Mouse (Mus musculus): ENCODE measurements around the gene Fam222b.

Fam222b gene

DNA sequence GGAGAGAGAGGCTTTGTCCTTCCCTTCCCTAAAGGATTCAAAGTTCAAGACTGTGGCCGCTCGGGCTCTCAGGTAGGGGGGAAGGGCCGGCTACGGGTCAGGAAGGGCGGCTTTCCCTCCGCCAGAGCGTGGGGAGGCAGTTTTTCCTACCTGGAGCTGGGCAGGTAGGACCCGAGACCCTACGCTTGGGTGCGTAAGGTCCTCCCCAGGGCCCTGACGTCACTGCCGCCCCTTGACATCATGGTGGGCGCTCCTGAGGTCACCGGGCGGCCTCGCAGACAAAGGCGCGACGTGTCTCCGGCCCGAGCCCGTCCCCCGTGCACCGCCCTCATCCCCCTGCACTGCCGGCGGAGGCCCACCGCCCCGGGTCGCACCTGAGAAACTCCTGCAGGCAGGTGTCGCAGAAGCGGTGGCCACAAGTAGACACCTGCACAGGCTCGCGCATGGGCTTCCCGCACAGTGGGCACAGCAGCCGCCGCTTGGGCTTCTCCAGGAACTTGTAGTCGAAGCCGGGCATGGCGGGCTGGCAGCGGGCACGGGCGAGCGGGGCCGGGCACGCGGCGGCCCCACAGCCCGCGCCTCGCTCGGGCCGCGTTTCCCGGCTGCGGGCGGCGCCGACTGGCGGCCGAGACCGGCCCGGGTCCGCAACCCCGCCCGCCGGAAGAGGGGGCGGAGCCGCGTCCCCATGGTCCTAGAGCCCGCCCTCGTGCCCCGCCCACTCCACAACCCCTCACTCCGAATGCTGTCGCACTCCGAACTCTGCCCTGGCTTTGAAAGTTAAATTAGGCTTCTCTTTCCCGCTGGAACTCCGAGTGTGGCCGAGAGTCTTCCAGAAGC is 70.7 kb downstream of the Fam222b start, which contains the start of gene Traf4:
Traf4 (minus strand) TSS at position 666 of the 837 bp plus-strand sequence.
- DNase-seq (ENCODE audit: low spot score): peak; percentile 73

DNA sequence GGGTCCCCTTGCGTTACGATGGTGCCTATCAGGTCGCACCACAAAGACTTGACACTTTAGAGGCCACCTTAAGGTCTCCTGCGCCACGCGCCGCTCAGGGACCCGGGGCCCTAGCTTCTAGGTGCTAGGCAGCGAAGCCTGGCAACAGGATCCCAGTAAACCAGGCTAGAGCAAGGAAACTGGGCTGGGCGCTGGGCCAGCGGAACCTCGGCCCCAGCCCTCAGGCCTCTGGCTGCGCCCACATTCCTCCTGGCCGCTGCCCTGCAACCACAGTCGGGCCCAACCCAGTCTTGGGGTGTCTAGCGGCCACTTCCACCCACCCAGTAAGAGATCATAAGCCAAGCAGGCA is 71.3 kb downstream of the Fam222b start:
- DNase-seq (ENCODE audit: low spot score): peak; percentile 56

DNA sequence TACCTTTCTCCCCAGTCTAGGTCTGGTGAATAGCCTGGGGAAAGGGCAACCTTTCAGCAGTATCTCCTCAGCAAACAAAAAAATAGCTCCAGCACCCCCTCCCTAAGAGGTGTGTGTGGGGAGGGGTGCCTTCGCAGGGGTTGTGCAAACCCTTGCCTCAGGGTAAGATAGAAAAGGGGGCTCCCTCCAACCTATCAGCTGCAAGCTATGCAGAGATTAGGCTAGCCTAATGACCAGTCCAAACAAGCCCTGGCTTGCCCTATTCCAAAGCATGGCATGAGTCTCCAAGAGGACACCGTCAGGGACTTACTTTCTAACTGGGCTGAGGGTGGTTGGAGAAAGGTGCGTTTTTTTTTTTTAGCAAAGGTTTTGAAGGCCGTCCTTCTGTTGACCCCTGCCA is 71.7 kb downstream of the Fam222b start:
- DNase-seq (ENCODE audit: low spot score): no peak

DNA sequence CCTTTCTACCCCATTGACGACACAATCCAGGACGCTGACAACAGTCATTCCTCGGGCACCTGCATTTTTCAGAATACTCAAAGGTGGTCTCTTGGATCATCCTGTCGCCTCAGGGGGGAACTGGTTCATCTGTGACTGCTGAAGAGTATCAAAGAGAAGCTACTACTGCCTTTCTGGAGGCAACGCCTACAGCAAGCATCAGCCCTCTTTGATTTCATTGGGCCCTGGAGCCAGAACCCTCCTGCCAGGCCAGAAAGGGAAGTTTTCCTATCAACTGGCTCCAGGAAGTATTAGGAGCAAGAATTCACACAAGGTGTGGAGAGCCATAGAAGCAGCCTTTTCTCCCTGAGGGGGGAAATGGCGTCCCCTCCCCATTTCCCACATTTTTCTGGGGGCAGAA is 72.2 kb downstream of the Fam222b start:
- no peak for DNase-seq (ENCODE audit: low spot score)

DNA sequence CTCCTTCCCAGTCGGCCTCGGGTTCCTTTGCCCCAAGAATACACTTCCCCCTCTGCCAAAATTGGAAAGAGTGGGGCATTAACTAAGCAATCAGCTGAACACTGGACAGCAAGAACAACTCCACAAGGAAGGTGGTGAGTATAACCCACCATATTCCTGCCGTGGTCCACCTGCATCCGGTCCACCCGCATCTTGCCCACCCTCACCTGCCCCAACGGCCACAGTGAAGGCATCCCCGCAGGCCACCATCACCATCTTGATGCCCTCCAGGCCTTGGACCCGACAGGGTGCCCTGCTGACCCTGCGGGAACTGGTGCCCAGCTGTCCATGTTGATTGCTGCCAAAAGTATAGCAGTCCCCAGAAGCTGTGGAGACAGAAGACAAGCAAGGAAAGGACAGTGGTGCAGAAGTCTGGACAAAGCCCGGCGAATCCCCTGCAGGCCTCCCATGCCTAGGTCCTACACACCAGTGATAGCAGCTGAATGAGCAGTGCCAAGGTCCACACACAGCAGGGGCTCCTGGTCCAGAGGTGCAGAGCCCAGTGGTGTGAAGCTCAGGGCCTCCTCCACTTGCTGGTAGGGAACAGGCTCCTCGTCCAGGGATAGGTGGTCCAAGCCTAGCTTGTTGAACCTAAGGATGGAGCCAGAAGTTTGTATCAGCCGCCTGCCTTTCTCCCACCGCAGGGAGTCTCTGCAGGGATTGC is 72.9 kb downstream of the Fam222b start:
- DNase-seq (ENCODE audit: low spot score): no peak

DNA sequence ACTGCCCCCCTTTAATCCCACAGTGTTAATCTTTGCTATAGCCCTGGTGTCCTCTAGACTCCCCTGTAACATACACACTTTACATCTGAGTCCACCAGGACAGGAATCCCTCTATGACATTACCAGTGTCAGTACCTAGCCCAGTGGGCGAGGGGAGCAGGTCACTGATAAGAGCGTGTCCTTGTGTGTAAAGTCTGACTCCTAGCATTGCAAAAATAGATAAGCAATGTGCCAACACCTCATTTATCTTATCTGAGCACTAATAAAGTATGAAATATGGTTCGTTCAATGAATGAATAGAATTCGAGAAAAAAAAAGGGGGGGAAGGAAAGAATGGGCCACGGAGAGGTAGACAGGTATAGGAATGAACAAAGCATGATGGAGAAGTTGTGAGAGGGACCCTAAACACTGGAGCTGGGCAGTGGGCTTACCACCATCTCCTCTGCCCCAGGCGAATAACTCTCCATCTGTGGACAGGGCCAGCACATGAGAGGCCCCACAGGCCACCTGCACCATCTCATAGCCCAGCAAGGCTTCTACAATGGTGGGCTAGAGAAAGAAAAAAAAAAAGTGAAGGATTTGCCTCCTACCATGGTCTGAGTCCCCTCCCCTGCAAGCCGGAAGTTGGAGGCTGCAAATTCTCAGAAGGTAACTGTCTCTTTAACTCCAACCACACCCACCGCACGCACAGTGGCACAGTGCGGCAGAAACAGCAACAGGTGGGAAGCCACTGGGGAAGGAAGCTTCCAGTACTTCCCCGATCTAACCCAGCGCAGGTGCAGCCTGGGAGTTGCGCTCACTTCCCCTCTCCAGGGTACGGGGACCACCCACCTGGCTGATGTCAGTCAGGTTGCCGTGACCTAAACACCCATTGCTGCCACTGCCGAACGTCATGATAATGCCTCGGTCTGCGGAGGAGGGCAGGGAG is 74.3 kb downstream of the Fam222b start:
- DNase-seq (ENCODE audit: low spot score): no peak

DNA sequence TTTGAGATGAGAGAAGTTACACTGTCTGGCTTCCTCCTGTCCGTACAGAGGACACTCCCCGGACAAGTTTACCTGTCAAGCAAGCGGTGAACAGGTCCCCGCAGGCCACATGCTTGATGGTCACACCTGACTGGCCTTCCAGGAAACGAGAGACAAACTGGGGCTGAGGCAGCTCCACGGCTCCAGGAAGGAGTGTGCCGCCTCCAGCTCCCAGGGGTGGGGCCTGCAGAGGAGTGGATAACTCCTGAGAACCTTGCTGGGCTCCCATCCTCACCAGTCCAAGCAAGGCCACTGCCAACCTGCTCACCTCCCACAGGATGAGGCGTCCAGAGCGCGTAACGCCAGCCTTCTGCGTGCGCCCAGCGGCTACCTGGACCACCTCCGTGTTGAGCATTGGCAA is 75.8 kb downstream of the Fam222b start:
- DNase-seq (ENCODE audit: low spot score): no peak

DNA sequence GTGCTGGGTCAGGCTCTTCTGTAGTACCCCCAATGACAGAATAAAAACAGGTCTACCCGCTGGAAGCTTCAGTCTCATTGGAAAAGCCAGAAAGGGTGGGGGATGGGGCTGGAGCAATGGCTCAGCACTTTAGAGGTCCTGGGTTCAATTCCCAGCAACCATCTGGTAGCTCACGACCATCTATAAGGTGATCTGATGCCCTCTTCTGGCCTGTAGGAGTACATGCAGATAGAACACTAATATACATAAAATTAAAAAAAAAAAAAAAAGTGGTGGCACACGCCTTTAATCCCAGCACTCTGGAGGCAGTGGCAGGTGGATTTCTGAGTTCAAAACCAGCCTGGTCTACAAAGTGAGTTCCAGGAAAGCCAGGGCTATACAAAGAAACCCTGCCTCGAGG is 76.9 kb downstream of the Fam222b start:
- DNase-seq (ENCODE audit: low spot score): no peak

DNA sequence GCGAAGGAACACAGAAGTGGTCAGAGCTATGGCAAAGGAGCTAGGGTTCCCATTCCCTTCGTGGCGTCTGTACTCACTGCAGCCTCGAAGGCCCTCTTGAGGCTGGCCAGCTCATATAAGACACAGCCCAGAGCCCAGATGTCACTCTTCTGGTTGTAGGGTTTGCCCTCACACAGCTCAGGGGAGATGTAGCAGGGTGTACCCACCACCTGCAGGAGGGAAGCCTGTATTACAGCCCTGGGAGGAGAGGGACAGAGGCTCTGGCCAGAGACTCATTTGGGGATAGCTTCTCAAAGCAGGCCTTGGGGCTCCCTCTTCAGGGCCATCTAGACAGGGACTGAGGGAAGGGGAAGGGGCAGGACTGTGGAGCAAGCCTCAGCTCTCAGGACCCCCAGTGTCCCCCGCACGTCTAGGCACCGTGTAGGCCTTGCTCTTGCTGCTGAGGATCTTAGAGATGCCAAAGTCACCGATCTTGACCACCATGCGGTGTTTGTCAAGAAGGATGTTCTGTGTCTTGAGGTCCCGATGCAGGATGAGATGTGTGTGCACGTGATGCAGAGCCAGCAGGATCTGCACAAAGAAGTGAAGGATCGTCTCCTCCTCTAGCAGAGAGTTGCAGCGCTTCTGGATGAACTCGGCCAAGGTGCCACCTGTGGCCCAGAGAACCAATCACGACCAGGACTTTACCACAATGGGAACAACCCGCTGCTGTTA is 77.7 kb downstream of the Fam222b start:
- DNase-seq (ENCODE audit: low spot score): no peak

DNA sequence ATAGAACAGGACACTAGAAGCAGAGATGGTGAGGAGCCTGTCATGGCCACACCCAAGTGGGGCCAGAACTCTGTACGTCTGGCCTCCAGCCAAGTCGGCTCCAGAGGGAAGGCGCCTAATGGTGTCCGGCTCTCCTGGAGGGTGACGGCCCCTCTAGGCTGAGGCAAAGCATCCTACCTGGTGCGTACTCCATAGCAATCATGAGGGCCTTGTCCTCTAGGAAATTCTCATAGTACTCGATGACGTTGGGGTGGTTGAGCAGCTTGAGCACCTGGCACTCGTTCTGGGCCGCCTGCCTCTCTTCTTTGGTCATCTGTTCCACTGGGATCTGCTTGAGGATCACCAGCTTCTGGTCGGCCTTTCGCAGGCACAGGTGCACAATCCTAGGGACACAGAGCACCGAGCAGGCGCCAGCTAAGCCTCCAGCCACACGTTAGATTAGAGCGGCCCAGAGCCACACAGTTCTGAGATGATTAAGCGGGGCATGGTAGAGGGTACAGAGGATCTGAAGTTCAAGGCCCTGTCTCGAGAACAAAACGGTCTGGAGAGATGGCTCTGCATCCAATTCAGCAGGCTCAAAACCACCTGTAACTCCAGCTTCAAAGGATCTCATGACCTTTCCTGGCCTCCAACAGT is 78.4 kb downstream of the Fam222b start:
- DNase-seq (ENCODE audit: low spot score): no peak

DNA sequence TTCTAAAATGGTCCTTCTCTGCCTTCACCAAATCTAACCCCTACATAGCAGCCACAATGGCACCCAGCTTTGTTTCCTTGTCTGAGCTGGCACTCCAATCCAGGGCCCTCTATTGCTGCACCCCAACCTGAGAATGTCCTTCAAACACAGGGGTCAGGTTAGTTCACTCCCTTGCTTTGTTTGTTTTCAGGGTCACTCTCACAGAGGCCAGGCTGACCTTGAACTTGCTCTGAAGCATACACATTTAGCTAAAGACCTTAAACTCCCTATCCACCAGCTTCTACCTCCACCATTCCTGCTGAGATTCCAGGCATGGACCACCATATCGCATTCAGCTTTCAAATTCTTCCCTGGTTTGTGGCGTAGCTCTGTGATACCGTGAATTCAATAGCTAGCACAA is 80.0 kb downstream of the Fam222b start:
- no peak for DNase-seq (ENCODE audit: low spot score)

DNA sequence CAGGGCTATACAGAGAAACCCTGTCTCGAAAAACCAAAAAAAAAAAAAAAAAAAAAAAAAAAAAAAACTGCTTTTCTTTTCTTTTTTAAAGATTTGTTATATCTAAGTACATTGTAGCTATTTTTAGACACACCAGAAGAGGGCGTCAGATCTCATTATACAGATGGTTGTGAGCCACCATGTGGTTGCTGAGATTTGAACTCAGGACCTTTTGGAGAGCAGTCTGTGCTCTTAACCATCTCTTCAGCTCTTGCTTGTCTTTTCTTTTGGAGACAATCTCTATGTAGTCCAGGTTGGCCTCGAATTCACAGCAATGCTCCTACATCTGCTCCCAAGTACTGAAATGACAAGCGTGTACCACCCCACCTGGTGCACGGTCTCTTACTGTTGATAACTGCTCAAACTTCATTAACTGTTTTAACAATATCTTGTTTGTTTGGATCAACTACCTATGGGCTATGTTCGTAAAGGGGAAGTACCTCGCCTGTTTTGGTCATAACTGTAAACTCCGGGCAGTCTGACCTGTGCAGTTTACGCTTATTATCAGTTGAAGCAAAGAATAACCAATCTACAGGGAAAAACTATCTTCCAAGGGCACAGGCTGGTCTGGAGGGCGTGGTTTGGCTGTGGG is 81.4 kb downstream of the Fam222b start:
- no peak for DNase-seq (ENCODE audit: low spot score)

DNA sequence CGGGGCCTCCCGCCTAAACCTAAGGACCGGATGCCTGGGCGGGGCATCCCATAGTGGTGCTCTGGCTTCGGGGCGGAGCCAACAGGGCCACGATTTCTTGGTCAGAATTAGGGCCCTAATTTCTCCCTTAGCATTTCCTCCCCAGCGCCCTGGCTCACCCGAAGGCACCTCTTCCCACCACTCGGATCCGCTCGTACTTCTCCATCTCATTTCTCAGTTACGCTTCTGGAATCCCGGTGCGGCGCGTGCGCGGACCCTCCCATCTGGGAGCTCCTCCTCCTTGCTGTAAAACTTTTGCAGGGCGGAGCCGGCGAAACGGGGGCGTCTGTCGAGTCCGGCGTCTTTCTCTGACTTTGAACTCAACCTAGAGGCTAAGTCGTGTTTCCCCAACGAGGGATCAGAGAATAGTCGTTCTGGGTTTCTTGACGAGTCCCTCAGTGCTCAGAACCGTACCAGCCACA is 82.0 kb downstream of the Fam222b start, which contains the start of the genes Nek8 and Tlcd1:
Nek8 (minus strand) TSS at position 274 of the 461 bp plus-strand sequence.
Tlcd1 (plus strand) TSS at position 310 of the 461 bp plus-strand sequence.
- peak; percentile 80 for DNase-seq (ENCODE audit: low spot score)

DNA sequence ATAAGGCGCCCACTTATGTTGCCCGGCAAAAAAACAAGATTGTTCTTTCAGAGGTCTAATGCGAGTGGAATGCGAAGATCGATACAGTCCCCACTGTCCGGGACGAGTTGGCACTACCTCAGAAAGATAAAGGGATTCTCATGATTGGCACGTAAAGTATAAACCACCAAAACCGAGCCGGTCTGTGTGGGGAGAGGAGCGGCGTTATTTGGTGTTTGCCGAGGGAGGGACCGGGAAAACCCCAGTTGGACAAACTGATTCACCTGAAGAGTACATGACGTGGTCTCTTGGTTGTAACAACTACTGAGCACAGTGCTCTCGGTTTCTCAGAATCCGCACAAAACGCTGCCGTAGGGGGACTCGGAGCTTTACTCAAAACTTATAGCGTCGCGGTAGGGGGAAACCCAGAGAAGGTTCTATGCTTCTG is 82.5 kb downstream of the Fam222b start:
- no peak for DNase-seq (ENCODE audit: low spot score)

DNA sequence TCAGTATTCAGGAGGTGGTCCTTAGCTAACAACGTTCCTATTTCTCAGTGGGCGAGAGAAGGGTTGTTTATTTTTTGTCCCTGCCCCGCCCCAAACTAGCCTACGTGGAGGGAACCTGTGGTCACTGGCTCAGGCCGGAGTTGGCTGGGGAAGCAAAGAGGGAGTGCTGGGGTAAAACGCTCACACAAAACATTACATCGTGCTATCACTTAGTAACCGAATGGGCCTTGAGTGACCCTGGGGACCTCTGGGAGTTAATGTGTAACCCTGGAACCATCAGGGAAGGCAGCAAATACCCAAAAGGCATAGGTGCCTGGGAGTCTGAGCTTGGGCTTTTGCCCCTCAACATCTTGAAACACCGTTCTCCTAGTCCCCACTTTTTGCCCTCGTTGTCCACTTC is 83.0 kb downstream of the Fam222b start:
- no peak for DNase-seq (ENCODE audit: low spot score)

DNA sequence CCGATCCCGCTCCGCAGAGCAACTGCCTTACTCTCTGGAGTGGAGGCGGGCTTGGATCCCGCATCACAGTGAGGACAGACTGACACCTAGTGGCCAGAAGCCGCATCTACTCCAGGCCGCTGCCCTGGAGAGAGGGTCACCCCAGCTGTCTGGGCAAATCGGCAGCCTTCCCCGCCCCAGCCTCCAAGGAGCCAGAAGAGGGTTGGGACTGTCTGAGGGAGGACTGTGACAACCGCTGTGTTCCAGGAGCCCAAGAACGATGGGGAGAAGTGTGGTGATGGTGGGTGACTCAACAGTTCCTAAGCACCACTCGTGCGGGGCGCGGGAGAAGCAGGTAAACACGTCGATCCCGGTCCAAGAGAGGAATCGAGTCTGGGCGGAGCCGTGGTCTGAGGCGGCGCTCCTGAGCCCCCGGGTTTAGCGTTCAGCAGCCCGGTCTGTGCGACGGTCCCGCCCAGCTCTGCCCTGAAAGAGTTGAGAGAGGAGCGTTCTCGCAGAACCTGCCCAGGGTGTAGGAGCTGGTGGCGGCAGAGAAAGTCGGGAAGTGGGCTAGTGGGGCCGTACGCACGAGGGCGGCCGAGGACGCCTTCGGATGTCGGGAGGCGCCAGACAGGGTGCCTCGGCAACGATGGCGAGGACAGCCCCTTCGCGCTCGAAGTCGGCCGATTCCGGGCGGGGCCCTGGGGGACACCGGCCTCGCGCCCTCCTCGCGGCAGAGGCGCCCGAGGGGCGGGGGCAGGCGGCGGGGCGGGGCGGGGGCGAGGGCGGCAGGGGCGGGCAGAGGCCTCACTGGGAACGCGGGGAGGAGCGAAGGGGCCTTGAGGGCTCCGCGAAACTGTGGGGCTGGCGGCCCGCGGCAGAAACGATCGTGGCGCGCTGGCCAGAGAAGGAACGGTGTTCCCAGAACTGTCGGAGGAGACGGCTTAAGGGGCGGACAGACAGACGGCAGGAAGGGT is 83.7 kb downstream of the Fam222b start:
- peak; percentile 98 for DNase-seq (ENCODE audit: low spot score)

DNA sequence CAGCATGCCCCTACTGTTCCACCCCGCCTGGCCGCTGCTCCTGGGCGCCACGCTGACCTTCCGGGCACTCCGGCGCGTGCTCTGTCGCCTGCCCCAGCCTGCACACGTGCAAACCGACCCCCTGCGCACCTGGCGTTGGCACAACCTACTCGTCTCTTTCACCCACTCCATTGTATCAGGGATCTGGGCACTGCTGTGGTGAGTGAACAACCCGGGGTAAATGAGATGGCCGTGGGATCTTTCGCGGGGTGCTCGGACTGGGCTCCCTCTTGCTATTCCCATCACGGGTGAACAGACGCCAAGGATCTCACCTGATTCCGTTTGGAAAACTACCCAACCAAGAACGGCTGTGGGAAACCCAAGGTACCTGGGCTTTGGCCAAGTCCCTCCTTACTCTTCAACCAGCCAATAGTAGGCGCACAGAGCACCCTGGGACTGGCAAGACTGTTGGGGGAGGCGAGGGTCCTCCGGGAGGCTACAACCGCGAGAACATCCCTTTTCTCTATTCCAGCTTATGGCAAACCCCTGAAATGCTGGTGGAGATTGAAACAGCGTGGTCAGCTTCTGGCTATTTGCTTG is 84.5 kb downstream of the Fam222b start:
- DNase-seq (ENCODE audit: low spot score): peak; percentile 66

DNA sequence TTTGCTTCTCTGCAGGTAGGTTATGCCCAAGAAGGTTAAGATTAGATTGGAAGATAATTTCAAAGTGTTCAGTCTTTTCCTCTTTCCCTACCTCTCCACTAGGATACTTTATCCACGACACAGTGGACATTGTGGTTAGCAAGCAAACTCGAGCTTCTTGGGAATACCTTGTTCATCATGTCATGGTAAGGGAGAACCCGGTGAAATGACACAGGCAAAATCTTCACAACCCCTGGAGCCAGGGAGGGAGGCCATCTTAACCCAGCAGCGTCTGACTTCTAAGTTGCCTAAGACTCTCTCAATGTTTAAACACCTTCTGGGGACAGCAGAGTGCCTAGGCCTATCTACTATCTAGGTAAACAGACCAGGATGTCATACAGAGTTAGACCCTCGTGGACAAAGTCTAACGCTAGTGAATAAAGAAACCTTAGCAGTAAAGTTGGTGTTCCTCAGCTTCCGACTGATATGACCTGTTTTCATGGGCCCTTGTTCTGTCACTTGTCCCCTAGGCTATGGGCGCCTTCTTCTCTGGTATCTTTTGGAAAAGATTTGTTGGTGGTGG is 85.1 kb downstream of the Fam222b start:
- no peak for DNase-seq (ENCODE audit: low spot score)
